Mouse (Mus musculus): ENCODE data around the gene Serpinb9.

GRCm38 (mm10) chr13:33022371-33022770 lies 19.3 kb downstream of the Serpinb9 start:
- no peak for TF ChIP-seq POLR2A (IDR thresholded peaks at IDR 0.05; ENCODE audit: low read depth, low read length)
- no peak for TF ChIP-seq CTCF (IDR thresholded peaks at IDR 0.05; ENCODE audit: extremely low read depth, insufficient read length, insufficient replicate concordance, low read depth, low read length)
